18 mouse cellular contexts compared by ENCODE assay signal in the genomic region with DNA sequence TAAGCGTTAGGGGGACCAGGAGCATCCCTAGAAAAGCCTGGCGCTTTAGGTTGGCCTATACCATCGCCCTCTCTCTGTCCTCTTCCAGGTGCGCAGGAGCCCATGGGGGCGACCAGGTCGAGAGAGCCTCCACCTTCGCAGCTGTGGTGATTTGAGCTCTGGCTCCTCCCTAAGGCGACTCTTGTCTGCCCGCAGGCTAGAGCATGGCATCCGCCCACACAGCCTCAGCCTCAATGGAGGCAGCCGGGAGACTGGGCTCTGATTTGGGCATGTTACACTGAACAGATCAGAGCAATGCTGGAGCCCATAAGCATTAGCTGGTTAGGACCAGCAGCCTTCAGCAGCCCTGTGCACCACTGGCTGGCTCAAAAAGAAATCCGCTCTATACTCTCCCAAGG. TPM values are rescaled to one million over a fixed set of nuclear protein-coding genes. Genes with fewer than 3 reads are reported as not detected.
DNase-seq lines count a peak whose midpoint lies in the region; ATAC-seq and TF ChIP-seq lines count a peak whose summit lies in the region.
"Had no signal": no experiment of that assay in that cellular context is flagged by ENCODE, and none has a peak within 500 bp of the region (broad histone marks: within the 10 kb centered on the region; RNA-seq: fewer than 3 reads in every experiment).

No protein-coding gene starts in this region.

- 0 out of 2 replicates have a peak overlapping the region, but pooled peaks have one; percentile 17 for H3K9ac ChIP-seq in kidney, embryonic 16.5 days (replicated peaks; ENCODE audit: low read length)
- no peak overlapping the region for H3K9ac ChIP-seq in intestine, embryonic 16.5 days (ENCODE audit: low read depth, low read length)
- H3K9ac ChIP-seq: embryonic facial prominence, embryonic 12.5 days; forebrain, embryonic 12.5 days; heart, embryonic 15.5 days; liver, embryonic 14.5 days; neural tube, embryonic 13.5 days had no signal

- peak overlapping the region; percentile 37; the same call in 1 of the 2 replicates for H3K27ac ChIP-seq in kidney, embryonic 16.5 days (ENCODE audit: low read length)
- H3K27ac ChIP-seq in intestine, embryonic 16.5 days (ENCODE audit: low read length), result no peak overlapping the region
- H3K27ac ChIP-seq: embryonic facial prominence, embryonic 12.5 days; forebrain, embryonic 12.5 days; liver, embryonic 14.5 days; neural tube, embryonic 13.5 days had no signal

- H3K4me3 ChIP-seq in kidney, embryonic 16.5 days (ENCODE audit: low read length), result no peak overlapping the region
- H3K4me3 ChIP-seq in E14TG2a.4 (replicated peaks; ENCODE audit: low read length), result peak overlapping the region; percentile 67
- no peak overlapping the region for H3K4me3 ChIP-seq in intestine, embryonic 16.5 days (ENCODE audit: low read length)
- H3K4me3 ChIP-seq: embryonic facial prominence, embryonic 12.5 days; forebrain, embryonic 12.5 days; heart, embryonic 15.5 days; neural tube, embryonic 13.5 days had no signal

- no peak for TF ChIP-seq CTCF in E14TG2a.4 (conservative IDR thresholded peaks at IDR 0.05; ENCODE audit: low read length)

- H3K4me1 ChIP-seq in kidney, embryonic 16.5 days (ENCODE audit: insufficient read depth, low read length), result peaks cover 49% of the 10 kb centered on the region
- H3K4me1 ChIP-seq in E14TG2a.4 (replicated peaks; ENCODE audit: low read depth, low read length), result peaks cover 52% of the 10 kb centered on the region
- H3K4me1 ChIP-seq in intestine, embryonic 16.5 days (ENCODE audit: control insufficient read depth, insufficient read depth, low read length), result peaks cover 19% of the 10 kb centered on the region

- 56% methylated on average over 12 of the region's 12 CpGs for WGBS in kidney, embryonic 16.5 days
- WGBS in intestine, embryonic 16.5 days, result 69% methylated on average over 12 of the region's 12 CpGs

- H3K27me3 ChIP-seq in kidney, embryonic 16.5 days (ENCODE audit: insufficient read depth, low read length), result no peaks in the 10 kb centered on the region
- peaks cover 41% of the 10 kb centered on the region for H3K27me3 ChIP-seq in E14TG2a.4 (ENCODE audit: insufficient read depth, low read length)
- no peaks in the 10 kb centered on the region for H3K27me3 ChIP-seq in intestine, embryonic 16.5 days (replicated peaks; ENCODE audit: control insufficient read depth, insufficient read depth, low read length)
- H3K27me3 ChIP-seq: heart, embryonic 15.5 days; neural tube, embryonic 13.5 days had no signal

- ATAC-seq in kidney, embryonic 16.5 days (ENCODE audit: low FRiP score, low TSS enrichment), result 0 out of 2 replicates have a peak, but pooled peaks have one; percentile 5
- no peak for ATAC-seq in intestine, embryonic 16.5 days

- H3K4me2 ChIP-seq in kidney, embryonic 16.5 days (replicated peaks; ENCODE audit: low read depth, low read length), result peak overlapping the region; percentile 25; the same call in 1 of the 2 replicates
- no peak overlapping the region for H3K4me2 ChIP-seq in intestine, embryonic 16.5 days (ENCODE audit: low read depth, low read length)
- H3K4me2 ChIP-seq: embryonic facial prominence, embryonic 12.5 days; forebrain, embryonic 12.5 days; neural tube, embryonic 13.5 days had no signal

- no peaks in the 10 kb centered on the region for H3K9me3 ChIP-seq in kidney, embryonic 16.5 days (ENCODE audit: low read length)
- H3K9me3 ChIP-seq in E14TG2a.4 (ENCODE audit: low read length), result no peaks in the 10 kb centered on the region
- H3K9me3 ChIP-seq in intestine, embryonic 16.5 days (ENCODE audit: control insufficient read depth, low read length), result no peaks in the 10 kb centered on the region
- H3K9me3 ChIP-seq: embryonic facial prominence, embryonic 12.5 days; forebrain, embryonic 12.5 days; G1E; heart, embryonic 15.5 days; neural tube, embryonic 13.5 days had no signal

- H3K36me3 ChIP-seq in kidney, embryonic 16.5 days (ENCODE audit: insufficient read depth, low read length), result 0 out of 2 replicates have a peak, but pooled peaks cover 2% of the 10 kb centered on the region
- H3K36me3 ChIP-seq in E14TG2a.4 (ENCODE audit: insufficient read depth, low read length), result no peaks in the 10 kb centered on the region
- H3K36me3 ChIP-seq in intestine, embryonic 16.5 days (ENCODE audit: control insufficient read depth, insufficient read depth, low read length), result 0 out of 2 replicates have a peak, but pooled peaks cover 3% of the 10 kb centered on the region
- H3K36me3 ChIP-seq: heart, embryonic 15.5 days had no signal

- DNase-seq in kidney, postnatal 14 days, result no peak
- DNase-seq in brain, adult 2 months (ENCODE audit: low read depth, low spot score), result peak; percentile 29
- DNase-seq in thymus, postnatal 0 days (ENCODE audit: low spot score), result peak; percentile 44
- DNase-seq in embryo, embryonic 10 days (ENCODE audit: low spot score), result no peak
- no peak for DNase-seq in kidney, adult 9 months
- DNase-seq: cerebellum, postnatal 14 days; gastrocnemius, postnatal 25 days; midbrain, embryonic 14.5 days; retina, postnatal 1 day had no signal

RNA-seq across cellular contexts. Expression of gene Fam189b, which starts 5.5 kb away (rescaled TPM):
- polyA plus RNA-seq in kidney, embryonic 16.5 days (2015; fragmentation: Nextera tagmentation; extraction: Ambion mirVana), result 43.6 and 51.2 TPM in 2 replicates
- 71.2 and 80.1 TPM in 2 replicates for polyA plus RNA-seq in thymus, postnatal 0 days (2015; fragmentation: Nextera tagmentation; extraction: Ambion mirVana)
- polyA plus RNA-seq in intestine, embryonic 16.5 days (2015; fragmentation: Nextera tagmentation; extraction: Ambion mirVana), result 16.7 and 20.8 TPM in 2 replicates

RNA-seq across cellular contexts. Expression of gene Scamp3, which starts 11.2 kb away (rescaled TPM):
- polyA plus RNA-seq in kidney, embryonic 16.5 days (2015; fragmentation: Nextera tagmentation; extraction: Ambion mirVana), result 140 TPM in 2 replicates
- polyA plus RNA-seq in thymus, postnatal 0 days (2015; fragmentation: Nextera tagmentation; extraction: Ambion mirVana), result 130 and 131 TPM in 2 replicates
- 141 and 142 TPM in 2 replicates for polyA plus RNA-seq in intestine, embryonic 16.5 days (2015; fragmentation: Nextera tagmentation; extraction: Ambion mirVana)

RNA-seq across cellular contexts. Expression of gene Gba, which starts 14.3 kb away (rescaled TPM):
- polyA plus RNA-seq in kidney, embryonic 16.5 days (2015; fragmentation: Nextera tagmentation; extraction: Ambion mirVana), result 54.9 and 56.1 TPM in 2 replicates
- 51.3 and 51.8 TPM in 2 replicates for polyA plus RNA-seq in thymus, postnatal 0 days (2015; fragmentation: Nextera tagmentation; extraction: Ambion mirVana)
- polyA plus RNA-seq in intestine, embryonic 16.5 days (2015; fragmentation: Nextera tagmentation; extraction: Ambion mirVana), result 73.1 and 87.5 TPM in 2 replicates

RNA-seq across cellular contexts. Expression of gene Clk2, which starts 23.9 kb away (rescaled TPM):
- 29.1 and 30.6 TPM in 2 replicates for polyA plus RNA-seq in kidney, embryonic 16.5 days (2015; fragmentation: Nextera tagmentation; extraction: Ambion mirVana)
- polyA plus RNA-seq in thymus, postnatal 0 days (2015; fragmentation: Nextera tagmentation; extraction: Ambion mirVana), result 18.1 and 22.3 TPM in 2 replicates
- polyA plus RNA-seq in intestine, embryonic 16.5 days (2015; fragmentation: Nextera tagmentation; extraction: Ambion mirVana), result 17.3 and 18.0 TPM in 2 replicates

RNA-seq across cellular contexts. Expression of gene Thbs3, which starts 26.5 kb away (rescaled TPM):
- 18.2 and 18.4 TPM in 2 replicates for polyA plus RNA-seq in kidney, embryonic 16.5 days (2015; fragmentation: Nextera tagmentation; extraction: Ambion mirVana)
- polyA plus RNA-seq in thymus, postnatal 0 days (2015; fragmentation: Nextera tagmentation; extraction: Ambion mirVana), result 4.9 and 6.2 TPM in 2 replicates
- polyA plus RNA-seq in intestine, embryonic 16.5 days (2015; fragmentation: Nextera tagmentation; extraction: Ambion mirVana), result 18.9 and 20.3 TPM in 2 replicates

Comparison
In these comparisons a context has a peak if more than half of its experiments do, and no peak if none do; other contexts are left out.
1. DNase-seq: peak in brain, adult 2 months (single experiment) and thymus, postnatal 0 days (single experiment); none in kidney, postnatal 14 days (single experiment), embryo, embryonic 10 days (single experiment) and kidney, adult 9 months (single experiment).